Mouse (Mus musculus) urinary bladder, postnatal 4 days (tissue): Measurements from ENCODE around the gene Vcp.

Experiments used
- DNase-seq, 2 experiments: peaks; one replicate each; pipeline ENCODE4 v3.0.0; 2021 to 2022; ENCODE audit warnings: low spot score in 2 of 2

Gene Vcp

GRCm38 (mm10) chr4:43000141-43000986 is at the start of gene Vcp:
Gene Vcp, minus strand, starts transcription at chr4:43000507.
- DNase-seq: peak; percentile 99 to 100

- DNase-seq: peak; percentile 57 to 69
These were observed 46.9 kb upstream of the Vcp start for GRCm38 (mm10) chr4:43047231-43047630.

GRCm38 (mm10) chr4:43046607-43047006 is 46.3 kb upstream of the Vcp start:
- DNase-seq: no peak

GRCm38 (mm10) chr4:43045659-43046302 is 45.5 kb upstream of the Vcp start, which contains the start of gene Fam214b:
Gene Fam214b, minus strand, starts transcription at chr4:43046220.
- DNase-seq: peak; percentile 97 to 99

GRCm38 (mm10) chr4:43045285-43045658 is 45.0 kb upstream of the Vcp start:
- no peak for DNase-seq

- no peak for DNase-seq
These were observed 44.4 kb upstream of the Vcp start for GRCm38 (mm10) chr4:43044673-43045072.

GRCm38 (mm10) chr4:43043644-43044357 is 43.5 kb upstream of the Vcp start:
- DNase-seq: peak; percentile 61 to 74

- no peak for DNase-seq
These were observed 40.7 kb upstream of the Vcp start for GRCm38 (mm10) chr4:43040881-43041547.

- peak; percentile 95 to 97 for DNase-seq
These were observed 39.8 kb upstream of the Vcp start for GRCm38 (mm10) chr4:43040114-43040572.

- no peak for DNase-seq
These were observed 39.3 kb upstream of the Vcp start for GRCm38 (mm10) chr4:43039609-43040008.

- no peak for DNase-seq
These were observed 38.5 kb upstream of the Vcp start for GRCm38 (mm10) chr4:43038567-43039495.

- no peak for DNase-seq
These were observed 37.7 kb upstream of the Vcp start for GRCm38 (mm10) chr4:43037860-43038566.

- DNase-seq: no peak
These were observed 36.0 kb upstream of the Vcp start for GRCm38 (mm10) chr4:43036356-43036755.

- DNase-seq: no peak
These were observed 35.5 kb upstream of the Vcp start for GRCm38 (mm10) chr4:43035851-43036250.

GRCm38 (mm10) chr4:43033481-43033880 is 33.2 kb upstream of the Vcp start:
- DNase-seq: no peak

GRCm38 (mm10) chr4:43032501-43032900 is 32.2 kb upstream of the Vcp start:
- DNase-seq: no peak

- DNase-seq: peak; percentile 86 to 93
These were observed 31.1 kb upstream of the Vcp start, which contains the start of gene Stoml2 for GRCm38 (mm10) chr4:43031237-43031995. Gene Stoml2, minus strand, starts transcription at chr4:43031710.

GRCm38 (mm10) chr4:43030780-43031230 is 30.5 kb upstream of the Vcp start:
- DNase-seq: peak in 1 of 2 experiments; percentile 48

GRCm38 (mm10) chr4:43030352-43030751 is 30.0 kb upstream of the Vcp start:
- DNase-seq: no peak
